Mouse (Mus musculus) bone marrow macrophage, adult 2 months (primary cell): ENCODE data around the gene Lgals9. TPM values are rescaled to one million over a fixed set of nuclear protein-coding genes. Genes with fewer than 3 reads are reported as not detected.
A peak's percentile ranks its signal among the peaks of the same experiment; 100 is the strongest.

Source experiments
- H3K27ac ChIP-seq: 2 replicates; pipeline ENCODE4 v1.5.1; 2012; ENCODE audit warnings: low read depth, low read length; ENCODE audit not compliant: insufficient read depth
- H3K4me1 ChIP-seq: 2 replicates; pipeline ENCODE4 v1.6.1; 2012; ENCODE audit warnings: low read length; ENCODE audit not compliant: control insufficient read depth, insufficient read depth
- H3K4me3 ChIP-seq: 2 replicates; pipeline ENCODE4 v1.5.1; 2012; ENCODE audit warnings: mild to moderate bottlenecking, low read length, moderate library complexity; ENCODE audit not compliant: insufficient read depth
- CTCF ChIP-seq: IDR thresholded peaks from 2 replicates; pipeline ENCODE4 v1.5.1; 2012; ENCODE audit warnings: low read depth, mild to moderate bottlenecking, low read length, moderate library complexity
- POLR2A ChIP-seq: IDR thresholded peaks from 2 replicates; pipeline ENCODE4 v1.6.1; 2012; ENCODE audit warnings: mild to moderate bottlenecking, low read depth, low read length, borderline replicate concordance
- polyA plus RNA-seq: library from polyadenylated mRNA; stranded (reverse); fragments of >200 nt; gene quantifications from 2 replicates; pipeline ENCODE4 v1.2.4, GENCODE M21; 2012; ENCODE audit not compliant: missing spikeins, insufficient read depth, insufficient read length

The Lgals9 gene
- polyA plus RNA-seq, 1 experiment = 145 TPM

- no peak for TF ChIP-seq CTCF
- no peak for TF ChIP-seq POLR2A
- no peak overlapping the region for H3K4me3 ChIP-seq
- no peak overlapping the region for H3K27ac ChIP-seq
- H3K4me1 ChIP-seq = peaks cover 3% of the 10 kb centered on the region; the same call in 1 of the 2 replicates
These were observed 11.2 kb downstream of the Lgals9 start for GRCm38 (mm10) chr11:78973381-78974150.

- TF ChIP-seq CTCF (no peak), POLR2A (no peak)
- Histone ChIP-seq H3K4me1 (peaks cover 3% of the 10 kb centered on the region; the same call in 1 of the 2 replicates), H3K27ac (no peak overlapping the region), H3K4me3 (no peak overlapping the region)
These were observed 11.9 kb downstream of the Lgals9 start for GRCm38 (mm10) chr11:78972811-78973351.

- Histone ChIP-seq H3K27ac (no peak overlapping the region), H3K4me3 (no peak overlapping the region), H3K4me1 (peaks cover 3% of the 10 kb centered on the region; the same call in 1 of the 2 replicates)
- TF ChIP-seq POLR2A (no peak), CTCF (no peak)
These were observed 12.4 kb downstream of the Lgals9 start for GRCm38 (mm10) chr11:78972328-78972727.

- H3K27ac ChIP-seq = no peak overlapping the region
- peaks cover 3% of the 10 kb centered on the region; the same call in 1 of the 2 replicates for H3K4me1 ChIP-seq
- no peak overlapping the region for H3K4me3 ChIP-seq
- no peak for TF ChIP-seq POLR2A
- no peak for TF ChIP-seq CTCF
These were observed 13.0 kb downstream of the Lgals9 start for GRCm38 (mm10) chr11:78971746-78972145.

- Histone ChIP-seq H3K4me3 (no peak overlapping the region), H3K27ac (no peak overlapping the region), H3K4me1 (peaks cover 3% of the 10 kb centered on the region; the same call in 1 of the 2 replicates)
- TF ChIP-seq CTCF = no peak
These were observed 13.7 kb downstream of the Lgals9 start for GRCm38 (mm10) chr11:78971096-78971495.

- Histone ChIP-seq H3K27ac (no peak overlapping the region), H3K4me1 (no peaks in the 10 kb centered on the region), H3K4me3 (no peak overlapping the region)
- TF ChIP-seq POLR2A (no peak), CTCF (no peak)
These were observed 16.6 kb downstream of the Lgals9 start for GRCm38 (mm10) chr11:78968121-78968520.

- Histone ChIP-seq H3K4me1 (no peaks in the 10 kb centered on the region), H3K4me3 (no peak overlapping the region), H3K27ac (no peak overlapping the region)
- peak; percentile 26; the same call in 1 of the 2 replicates for TF ChIP-seq CTCF
- TF ChIP-seq POLR2A = no peak
These were observed 17.4 kb downstream of the Lgals9 start for GRCm38 (mm10) chr11:78967371-78967770.

- Histone ChIP-seq H3K4me1 (no peaks in the 10 kb centered on the region), H3K4me3 (no peak overlapping the region), H3K27ac (no peak overlapping the region)
- TF ChIP-seq POLR2A = no peak
- TF ChIP-seq CTCF = no peak
These were observed 23.5 kb downstream of the Lgals9 start for GRCm38 (mm10) chr11:78961221-78961620.

GRCm38 (mm10) chr11:78959841-78960520, 24.8 kb downstream of the Lgals9 start:
- Histone ChIP-seq H3K4me1 (no peaks in the 10 kb centered on the region), H3K4me3 (no peak overlapping the region), H3K27ac (no peak overlapping the region)
- TF ChIP-seq CTCF = peak; percentile 16; the same call in 1 of the 2 replicates
- no peak for TF ChIP-seq POLR2A

- TF ChIP-seq POLR2A (no peak), CTCF (no peak)
- Histone ChIP-seq H3K27ac (no peak overlapping the region), H3K4me1 (no peaks in the 10 kb centered on the region), H3K4me3 (no peak overlapping the region)
These were observed 25.4 kb downstream of the Lgals9 start for GRCm38 (mm10) chr11:78959367-78959766.
